Mouse (Mus musculus): Measurements from ENCODE around the gene Srsf9. TPM values are rescaled to one million over a fixed set of nuclear protein-coding genes. Genes with fewer than 3 reads are reported as not detected.
"Not testable (repeated sequence)": the region's sequence is repeated elsewhere in the genome, so short reads cannot be mapped to it uniquely, and the experiment has no call there.

The Srsf9 gene
- polyA plus RNA-seq, 1 experiment from 2014 or later, result 246 TPM

DNA sequence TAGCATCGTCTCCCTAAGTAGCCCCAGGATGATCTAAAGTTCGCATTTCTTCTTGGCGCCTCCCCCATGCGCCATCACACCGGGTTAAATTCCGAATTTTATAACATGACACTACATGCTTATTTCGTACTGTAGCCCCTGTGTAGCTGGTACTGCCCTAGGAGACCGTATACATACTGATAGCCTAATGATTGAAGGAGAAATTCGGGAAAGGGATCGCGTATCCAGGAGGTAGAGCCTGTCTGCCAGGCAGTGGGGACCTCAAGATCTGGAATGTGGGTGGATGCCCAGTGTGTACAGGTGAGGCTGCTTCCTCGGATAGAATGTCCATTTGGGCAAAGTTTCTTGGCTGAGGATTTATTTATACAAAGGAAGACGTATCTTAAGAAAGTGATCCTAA lies 25.4 kb upstream of the Srsf9 start:
- no peaks in the 10 kb centered on the region for H3K9me3 ChIP-seq
- H3K4me2 ChIP-seq, result peak overlapping the region; percentile 71
- peaks cover 20% of the 10 kb centered on the region for H3K36me3 ChIP-seq
- no peak for ATAC-seq (ENCODE audit: insufficient number of reproducible peaks, low FRiP score, low TSS enrichment, low read depth)
- no peaks in the 10 kb centered on the region for H3K27me3 ChIP-seq
- H3K4me3 ChIP-seq, result peak overlapping the region; percentile 82
- peak overlapping the region; percentile 21; the same call in 1 of the 2 replicates for H3K9ac ChIP-seq
- peak overlapping the region; percentile 87 for H3K27ac ChIP-seq
- H3K4me1 ChIP-seq, result peaks cover 24% of the 10 kb centered on the region
- 17% methylated on average over 13 of the region's 13 CpGs for WGBS

GRCm38 (mm10) chr5:115302190-115302589 lies 24.8 kb upstream of the Srsf9 start:
- H3K9me3 ChIP-seq; H3K4me2 ChIP-seq; H3K27me3 ChIP-seq; ATAC-seq (ENCODE audit: insufficient number of reproducible peaks, low FRiP score, low TSS enrichment, low read depth); H3K9ac ChIP-seq; H3K4me3 ChIP-seq; H3K27ac ChIP-seq: not testable (repeated sequence)
- Histone ChIP-seq H3K4me1 (peaks cover 24% of the 10 kb centered on the region), H3K36me3 (peaks cover 19% of the 10 kb centered on the region)
- 78% methylated on average over 3 of the region's 7 CpGs for WGBS

- no peak overlapping the region for H3K9ac ChIP-seq
- H3K36me3 ChIP-seq, result no peaks in the 10 kb centered on the region
- no peak for ATAC-seq (ENCODE audit: insufficient number of reproducible peaks, low FRiP score, low TSS enrichment, low read depth)
- WGBS, result 70% methylated on average over 4 of the region's 4 CpGs
- H3K4me2 ChIP-seq, result no peak overlapping the region
- H3K27ac ChIP-seq, result peak overlapping the region; percentile 33; the same call in 1 of the 2 replicates
- no peaks in the 10 kb centered on the region for H3K9me3 ChIP-seq
- peaks cover 22% of the 10 kb centered on the region for H3K4me1 ChIP-seq
- no peak overlapping the region for H3K4me3 ChIP-seq
- no peaks in the 10 kb centered on the region for H3K27me3 ChIP-seq
Observed at GRCm38 (mm10) chr5:115312354-115312753, 14.6 kb upstream of the Srsf9 start.

DNA sequence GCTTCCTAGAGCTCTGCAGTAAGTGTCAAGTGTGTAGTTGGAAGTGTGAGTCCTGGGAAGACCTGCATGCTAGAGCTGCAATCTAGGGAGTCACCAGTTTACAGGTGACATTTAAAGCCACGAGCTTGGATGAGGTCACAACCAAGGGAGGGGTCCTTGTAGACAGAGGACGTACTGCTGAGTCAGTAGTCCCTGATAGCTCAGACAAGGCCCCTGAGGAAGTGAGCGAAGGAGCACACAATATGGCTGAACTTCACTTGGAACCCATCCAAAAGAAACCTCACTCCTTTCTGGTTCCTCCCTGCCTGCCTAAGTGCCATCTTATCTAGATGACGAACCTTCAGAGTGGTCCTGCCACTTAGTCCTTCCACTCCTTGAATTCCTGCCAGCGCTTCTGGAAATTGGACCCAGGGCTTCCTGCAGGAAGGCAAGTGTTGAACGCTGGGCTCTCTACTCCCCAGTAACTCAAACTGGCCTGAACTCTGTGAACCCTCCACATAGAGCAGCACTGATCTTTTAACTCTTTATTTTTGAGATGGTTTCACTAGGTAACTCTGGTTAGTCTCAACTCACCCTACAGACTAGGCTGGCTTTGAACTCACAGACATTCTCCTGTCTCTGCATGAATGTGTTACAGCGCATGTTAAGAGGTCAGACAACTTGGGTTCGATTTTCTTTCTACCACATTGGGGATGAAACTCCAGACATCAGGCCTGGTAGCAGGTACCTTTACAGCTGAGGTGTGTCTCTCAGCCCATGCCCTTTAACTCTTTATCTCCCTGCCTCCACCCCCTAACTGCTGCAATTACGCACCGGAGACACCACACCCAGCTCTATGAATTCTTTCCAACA lies 13.9 kb upstream of the Srsf9 start:
- H3K9me3 ChIP-seq, result no peaks in the 10 kb centered on the region
- H3K4me1 ChIP-seq, result peaks cover 29% of the 10 kb centered on the region
- H3K4me2 ChIP-seq, result no peak overlapping the region
- no peak overlapping the region for H3K9ac ChIP-seq
- 57% methylated on average over 10 of the region's 10 CpGs for WGBS
- no peak overlapping the region for H3K4me3 ChIP-seq
- H3K27ac ChIP-seq, result peak overlapping the region; percentile 33
- H3K27me3 ChIP-seq, result no peaks in the 10 kb centered on the region
- H3K36me3 ChIP-seq, result no peaks in the 10 kb centered on the region
- no peak for ATAC-seq (ENCODE audit: insufficient number of reproducible peaks, low FRiP score, low TSS enrichment, low read depth)

DNA sequence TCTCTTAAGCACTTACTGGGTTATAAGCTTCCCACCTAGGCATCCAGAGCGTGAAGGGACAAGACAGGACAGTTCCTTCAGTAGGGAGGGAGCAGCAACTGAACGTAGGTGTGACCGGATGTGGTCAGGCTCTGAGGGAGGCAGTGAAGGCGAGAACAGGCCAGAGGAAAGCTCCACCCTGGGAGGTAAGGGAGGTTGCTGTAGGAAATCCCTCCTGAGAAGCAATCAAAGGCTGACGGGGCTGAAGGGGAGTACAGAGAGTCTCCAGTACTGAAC lies 13.4 kb upstream of the Srsf9 start:
- WGBS, result 26% methylated on average over 5 of the region's 5 CpGs
- H3K27ac ChIP-seq, result peak overlapping the region; percentile 33

GRCm38 (mm10) chr5:115316968-115317644 lies 9.9 kb upstream of the Srsf9 start:
- no peaks in the 10 kb centered on the region for H3K9me3 ChIP-seq
- no peaks in the 10 kb centered on the region for H3K27me3 ChIP-seq
- peak overlapping the region; percentile 24 for H3K4me2 ChIP-seq
- ATAC-seq (ENCODE audit: insufficient number of reproducible peaks, low FRiP score, low TSS enrichment, low read depth), result no peak
- WGBS, result 11% methylated on average over 14 of the region's 14 CpGs
- no peaks in the 10 kb centered on the region for H3K36me3 ChIP-seq
- peak overlapping the region; percentile 77 for H3K27ac ChIP-seq
- 0 out of 2 replicates have a peak overlapping the region, but pooled peaks have one; percentile 17 for H3K9ac ChIP-seq
- peaks cover 43% of the 10 kb centered on the region for H3K4me1 ChIP-seq
- H3K4me3 ChIP-seq, result no peak overlapping the region

More for the DNA sequence above, 13.4 kb upstream of the Srsf9 start:
- no peaks in the 10 kb centered on the region for H3K36me3 ChIP-seq
- no peaks in the 10 kb centered on the region for H3K9me3 ChIP-seq
- no peak for ATAC-seq (ENCODE audit: insufficient number of reproducible peaks, low FRiP score, low TSS enrichment, low read depth)
- no peak overlapping the region for H3K4me2 ChIP-seq
- H3K4me3 ChIP-seq, result no peak overlapping the region
- peaks cover 35% of the 10 kb centered on the region for H3K4me1 ChIP-seq
- H3K27me3 ChIP-seq, result no peaks in the 10 kb centered on the region
- H3K9ac ChIP-seq, result no peak overlapping the region

DNA sequence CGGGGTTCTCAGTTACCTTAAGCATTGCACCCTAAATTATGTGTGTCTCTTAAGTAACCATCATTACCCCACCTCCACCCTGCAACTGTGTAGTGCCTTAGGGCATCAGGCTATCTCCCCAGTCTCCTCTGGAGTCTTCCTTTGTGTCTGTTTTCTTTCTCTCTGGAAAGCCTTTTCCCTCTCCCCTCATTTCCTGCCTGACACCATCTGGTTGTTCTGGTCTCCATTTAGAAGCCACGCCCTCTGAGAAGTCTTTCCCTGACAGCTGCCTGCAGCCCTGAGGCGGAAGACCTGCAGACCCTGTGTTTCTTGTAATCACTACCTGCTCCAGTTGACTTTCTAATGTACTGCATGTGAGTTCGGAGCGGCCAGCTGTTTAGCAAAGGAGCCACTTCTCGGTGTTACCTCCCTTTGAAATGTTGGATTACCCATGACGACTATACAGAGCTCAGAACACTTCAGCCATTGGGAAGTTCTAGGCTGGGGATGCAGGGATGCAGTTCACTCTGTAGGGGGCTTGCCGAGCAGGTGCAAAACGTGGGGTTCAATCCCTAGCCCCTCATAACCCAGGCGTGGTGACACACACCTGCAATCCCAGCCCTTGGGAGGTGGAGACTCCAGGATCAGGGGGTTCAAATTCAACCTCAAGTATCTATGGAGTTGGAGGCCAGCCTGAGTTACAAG lies 9.2 kb upstream of the Srsf9 start:
- Histone ChIP-seq H3K9me3 (no peaks in the 10 kb centered on the region), H3K4me3 (no peak overlapping the region), H3K27ac (peak overlapping the region; percentile 77), H3K27me3 (no peaks in the 10 kb centered on the region), H3K9ac (no peak overlapping the region), H3K4me1 (peaks cover 43% of the 10 kb centered on the region), H3K36me3 (no peaks in the 10 kb centered on the region), H3K4me2 (peak overlapping the region; percentile 24)
- peak; percentile 37; the same call in 1 of the 2 replicates for ATAC-seq (ENCODE audit: insufficient number of reproducible peaks, low FRiP score, low TSS enrichment, low read depth)
- WGBS, result 4% methylated on average over 10 of the region's 10 CpGs

- Histone ChIP-seq H3K4me3 (peak overlapping the region; percentile 41), H3K4me2 (peak overlapping the region; percentile 72)
- WGBS, result 2% methylated on average over 22 of the region's 22 CpGs
Observed at GRCm38 (mm10) chr5:115319004-115319940, 7.7 kb upstream of the Srsf9 start.

DNA sequence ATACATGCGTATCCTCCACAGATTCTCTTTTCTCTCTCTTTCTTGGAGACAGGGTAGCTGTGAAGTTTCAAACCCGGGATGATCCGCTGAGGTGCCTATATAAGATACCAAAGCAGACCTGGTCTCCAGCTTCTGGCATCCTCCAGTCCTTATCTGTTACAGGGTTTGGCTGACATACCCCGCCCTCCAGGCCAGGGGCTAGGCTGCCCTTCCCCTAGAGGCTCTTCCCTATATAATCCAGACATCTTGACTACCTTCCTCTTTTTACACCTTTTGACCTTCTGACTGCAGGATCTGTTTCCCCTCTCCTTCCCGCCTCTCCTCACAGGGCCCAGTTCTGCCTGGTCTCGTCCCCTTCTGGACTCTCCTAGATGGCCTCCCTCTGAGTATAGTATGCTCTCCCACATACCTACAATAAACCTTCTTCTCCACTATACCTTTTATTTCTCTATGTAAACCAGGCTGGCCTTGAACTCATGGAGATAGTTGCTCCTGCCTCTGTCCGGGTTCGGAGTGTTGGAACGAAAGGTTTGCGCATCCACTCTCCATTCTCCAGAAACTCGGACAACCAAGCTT lies 633 bp upstream of the Srsf9 start:
- Histone ChIP-seq H3K4me3 (peak overlapping the region; percentile 95), H3K27me3 (no peaks in the 10 kb centered on the region), H3K27ac (peak overlapping the region; percentile 90), H3K9me3 (no peaks in the 10 kb centered on the region), H3K4me1 (peaks cover 23% of the 10 kb centered on the region), H3K36me3 (peaks cover 16% of the 10 kb centered on the region), H3K9ac (peak overlapping the region; percentile 96), H3K4me2 (peak overlapping the region; percentile 72)
- 24% methylated on average over 11 of the region's 11 CpGs for WGBS
- ATAC-seq (ENCODE audit: insufficient number of reproducible peaks, low FRiP score, low TSS enrichment, low read depth), result peak; percentile 50; the same call in 1 of the 2 replicates

More at GRCm38 (mm10) chr5:115319004-115319940, 7.7 kb upstream of the Srsf9 start:
- peak overlapping the region; percentile 82 for H3K27ac ChIP-seq
- peaks cover 33% of the 10 kb centered on the region for H3K4me1 ChIP-seq
- H3K27me3 ChIP-seq, result no peaks in the 10 kb centered on the region
- H3K9ac ChIP-seq, result 0 out of 2 replicates have a peak overlapping the region, but pooled peaks have one; percentile 31
- H3K9me3 ChIP-seq, result no peaks in the 10 kb centered on the region
- no peaks in the 10 kb centered on the region for H3K36me3 ChIP-seq
- peak; percentile 62; the same call in 1 of the 2 replicates for ATAC-seq (ENCODE audit: insufficient number of reproducible peaks, low FRiP score, low TSS enrichment, low read depth)

DNA sequence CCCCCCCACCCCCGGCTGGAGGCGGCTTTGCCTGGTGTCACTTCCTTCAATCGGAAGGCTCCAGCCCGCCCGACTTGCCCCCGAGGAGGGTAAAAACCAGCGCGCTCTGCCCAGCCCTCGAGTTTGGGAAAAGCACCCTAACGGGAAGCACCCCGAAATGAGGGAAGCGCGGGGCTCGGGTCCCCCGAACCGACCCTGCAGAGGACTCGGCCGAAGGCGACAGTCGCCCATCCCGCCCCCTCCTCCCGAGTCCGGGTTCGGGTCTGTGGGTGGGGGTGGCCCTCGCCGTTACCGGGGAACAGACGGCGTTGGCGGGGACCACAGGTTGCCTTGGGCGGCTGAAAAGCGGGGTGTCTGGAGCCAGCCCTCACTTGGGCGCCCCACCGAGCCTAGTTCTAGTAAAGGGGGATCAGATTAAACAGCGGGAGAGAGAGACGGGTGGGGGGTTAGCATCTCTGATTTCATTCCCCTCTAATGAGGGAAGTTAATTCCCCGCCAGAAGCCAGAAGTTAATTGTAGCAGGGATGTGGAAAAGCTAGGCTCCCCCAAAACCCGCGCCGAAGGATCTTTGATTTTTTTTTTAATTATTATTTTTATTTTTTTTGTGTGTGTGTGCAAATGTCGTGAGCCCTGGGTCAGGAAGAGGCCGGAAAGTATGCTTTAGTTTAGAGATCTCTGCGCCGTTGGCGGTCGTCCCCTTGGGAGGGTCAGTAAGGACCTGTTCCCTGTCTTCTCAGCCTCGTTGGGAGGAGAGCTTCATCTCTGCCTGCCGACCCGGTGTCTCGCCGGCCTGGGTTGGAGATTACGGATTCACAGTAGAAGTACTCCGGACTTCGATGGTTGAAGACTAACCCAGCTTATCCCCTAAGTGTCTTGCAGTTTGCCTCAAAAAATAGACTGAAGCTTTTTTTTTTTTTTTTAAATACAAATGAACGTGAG lies 902 bp downstream of the Srsf9 start:
- Histone ChIP-seq H3K36me3 (peaks cover 32% of the 10 kb centered on the region), H3K4me3 (peak overlapping the region; percentile 95), H3K27me3 (no peaks in the 10 kb centered on the region), H3K4me2 (peak overlapping the region; percentile 76), H3K27ac (peak overlapping the region; percentile 90), H3K9ac (peak overlapping the region; percentile 96), H3K4me1 (peaks cover 23% of the 10 kb centered on the region), H3K9me3 (no peaks in the 10 kb centered on the region)
- under 1% methylated on average over 55 of the region's 55 CpGs for WGBS
- no peak for ATAC-seq (ENCODE audit: insufficient number of reproducible peaks, low FRiP score, low TSS enrichment, low read depth)

All from limb, embryonic 15.5 days (tissue).